Mouse (Mus musculus): ENCODE data around the gene Styxl1. TPM values are rescaled to one million over a fixed set of nuclear protein-coding genes. Genes with fewer than 3 reads are reported as not detected.

The Styxl1 gene
- polyA plus RNA-seq (2012; rRNA removed; ENCODE audit: low replicate concordance): 0.13 and 0.38 TPM in 2 replicates

GRCm38 (mm10) chr5:135777796-135778470 is at the start of gene Styxl1:
TSS of gene Styxl1 (minus strand) at chr5:135778385.

GRCm38 (mm10) chr5:135806555-135807262 is 28.5 kb upstream of the Styxl1 start, which contains the start of gene Srrm3:
TSS of gene Srrm3 (plus strand) at chr5:135806890.

GRCm38 (mm10) chr5:135778471-135779445 is 573 bp upstream of the Styxl1 start, which contains the start of gene Mdh2:
TSS of gene Mdh2 (plus strand) at chr5:135778480.

GRCm38 (mm10) chr5:135743741-135744609 is 34.2 kb downstream of the Styxl1 start, which contains the start of gene Tmem120a:
TSS of gene Tmem120a (minus strand) at chr5:135744448.

Other genes starting within 250 kb of the Styxl1 start
- gene Hip1, start 233.3 kb downstream of the Styxl1 start, polyA plus RNA-seq (2012; rRNA removed; ENCODE audit: low replicate concordance): 2.6 and 5.7 TPM in 2 replicates
- not detected in 2 replicates for gene Ccl26, start 214.8 kb downstream of the Styxl1 start, polyA plus RNA-seq (2012; rRNA removed; ENCODE audit: low replicate concordance)
- 4.2 TPM in 1 of 2 replicates, not detected in the other for gene Ccl24, start 205.3 kb downstream of the Styxl1 start, polyA plus RNA-seq (2012; rRNA removed; ENCODE audit: low replicate concordance)
- gene Rhbdd2, start 145.8 kb downstream of the Styxl1 start, polyA plus RNA-seq (2012; rRNA removed; ENCODE audit: low replicate concordance): 15.8 and 18.3 TPM in 2 replicates
- gene Por, start 108.4 kb downstream of the Styxl1 start, polyA plus RNA-seq (2012; rRNA removed; ENCODE audit: low replicate concordance): 171 and 307 TPM in 2 replicates
- 127 and 351 TPM in 2 replicates for gene Tmem120a, start 33.9 kb downstream of the Styxl1 start, polyA plus RNA-seq (2012; rRNA removed; ENCODE audit: low replicate concordance)
- gene Mdh2, start 95 bp upstream of the Styxl1 start, polyA plus RNA-seq (2012; rRNA removed; ENCODE audit: low replicate concordance): 3,690 and 6,443 TPM in 2 replicates
- gene Srrm3, start 28.5 kb upstream of the Styxl1 start, polyA plus RNA-seq (2012; rRNA removed; ENCODE audit: low replicate concordance): 0.50 and 0.92 TPM in 2 replicates
- 120 and 146 TPM in 2 replicates for gene Hspb1, start 109.5 kb upstream of the Styxl1 start, polyA plus RNA-seq (2012; rRNA removed; ENCODE audit: low replicate concordance)
- gene Ywhag, start 156.2 kb upstream of the Styxl1 start, polyA plus RNA-seq (2012; rRNA removed; ENCODE audit: low replicate concordance): 26.7 and 34.1 TPM in 2 replicates
- gene Ssc4d, start 196.1 kb upstream of the Styxl1 start, polyA plus RNA-seq (2012; rRNA removed; ENCODE audit: low replicate concordance): 3.5 and 6.9 TPM in 2 replicates
- gene Zp3, start 201.7 kb upstream of the Styxl1 start, polyA plus RNA-seq (2012; rRNA removed; ENCODE audit: low replicate concordance): not detected in 2 replicates
- 11.6 and 17.4 TPM in 2 replicates for gene Dtx2, start 216.4 kb upstream of the Styxl1 start, polyA plus RNA-seq (2012; rRNA removed; ENCODE audit: low replicate concordance)

Data from duodenum, adult 2 months (tissue).